20 mouse cellular contexts compared by ENCODE assay signal in the genomic region with DNA sequence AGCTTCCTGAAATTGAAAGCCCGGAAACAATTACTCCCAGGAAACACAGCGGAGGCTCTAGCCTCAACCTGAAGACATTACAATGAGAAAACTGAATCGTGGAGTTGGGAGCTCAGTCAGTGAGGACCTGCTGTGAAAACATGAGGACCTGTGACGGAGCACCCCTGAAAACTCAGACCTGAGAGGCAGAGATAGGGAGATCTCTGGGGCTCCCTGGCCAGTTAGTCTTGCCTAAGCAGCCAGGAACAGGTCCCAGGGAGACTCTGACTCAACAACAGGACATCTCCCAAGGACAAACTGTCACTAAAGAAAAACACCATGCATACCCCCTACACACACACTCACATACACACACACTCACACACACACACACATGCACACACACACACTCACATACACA. TPM values are rescaled to one million over a fixed set of nuclear protein-coding genes. Genes with fewer than 3 reads are reported as not detected.
DNase-seq lines count a peak whose midpoint lies in the region; ATAC-seq lines count a peak whose summit lies in the region.
"Had no signal": no experiment of that assay in that cellular context is flagged by ENCODE, and none has a peak within 500 bp of the region (broad histone marks: within the 10 kb centered on the region; RNA-seq: fewer than 3 reads in every experiment).

No protein-coding gene starts in this region.

- H3K36me3 ChIP-seq in hindbrain, embryonic 15.5 days = no peaks in the 10 kb centered on the region
- no peaks in the 10 kb centered on the region for H3K36me3 ChIP-seq in hindbrain, embryonic 14.5 days (replicated peaks; ENCODE audit: control insufficient read depth, insufficient read depth)
- H3K36me3 ChIP-seq in liver, embryonic 11.5 days (ENCODE audit: control insufficient read depth, insufficient read depth, low read length) = no peaks in the 10 kb centered on the region
- no peaks in the 10 kb centered on the region for H3K36me3 ChIP-seq in liver, embryonic 12.5 days
- H3K36me3 ChIP-seq in liver, embryonic 16.5 days (ENCODE audit: control insufficient read depth, insufficient read depth) = no peaks in the 10 kb centered on the region
- H3K36me3 ChIP-seq in forebrain, embryonic 12.5 days (replicated peaks) = no peaks in the 10 kb centered on the region
- H3K36me3 ChIP-seq: embryonic facial prominence, embryonic 15.5 days; forebrain, embryonic 10.5 days; hindbrain, embryonic 10.5 days had no signal

- H3K4me1 ChIP-seq in hindbrain, embryonic 15.5 days (replicated peaks) = no peaks in the 10 kb centered on the region; the same call in none of the 2 replicates
- no peaks in the 10 kb centered on the region for H3K4me1 ChIP-seq in hindbrain, embryonic 14.5 days (replicated peaks; ENCODE audit: control insufficient read depth, insufficient read depth, low read length)
- H3K4me1 ChIP-seq in liver, embryonic 11.5 days (replicated peaks; ENCODE audit: control insufficient read depth, insufficient read depth, low read length) = peaks cover 29% of the 10 kb centered on the region
- H3K4me1 ChIP-seq in liver, embryonic 12.5 days = peaks cover 47% of the 10 kb centered on the region
- H3K4me1 ChIP-seq in liver, embryonic 16.5 days (ENCODE audit: control insufficient read depth, low read depth, low read length) = peaks cover 18% of the 10 kb centered on the region
- H3K4me1 ChIP-seq in forebrain, embryonic 12.5 days = no peaks in the 10 kb centered on the region
- H3K4me1 ChIP-seq: embryonic facial prominence, embryonic 15.5 days; forebrain, embryonic 10.5 days; hindbrain, embryonic 10.5 days had no signal

- H3K9me3 ChIP-seq in hindbrain, embryonic 15.5 days = no peaks in the 10 kb centered on the region
- H3K9me3 ChIP-seq in hindbrain, embryonic 14.5 days (ENCODE audit: control insufficient read depth, low read length) = no peaks in the 10 kb centered on the region
- H3K9me3 ChIP-seq in liver, embryonic 11.5 days (ENCODE audit: control insufficient read depth, low read length) = no peaks in the 10 kb centered on the region
- H3K9me3 ChIP-seq in liver, embryonic 12.5 days (replicated peaks) = no peaks in the 10 kb centered on the region
- no peaks in the 10 kb centered on the region for H3K9me3 ChIP-seq in liver, embryonic 16.5 days (replicated peaks; ENCODE audit: control insufficient read depth, low read length)
- no peaks in the 10 kb centered on the region for H3K9me3 ChIP-seq in forebrain, embryonic 12.5 days
- H3K9me3 ChIP-seq: embryonic facial prominence, embryonic 15.5 days; forebrain, embryonic 10.5 days; hindbrain, embryonic 10.5 days had no signal

- ATAC-seq in hindbrain, embryonic 15.5 days (ENCODE audit: low FRiP score, low read depth) = no peak
- ATAC-seq in hindbrain, embryonic 14.5 days (ENCODE audit: low FRiP score) = no peak
- ATAC-seq in liver, embryonic 11.5 days (replicated peaks; ENCODE audit: low FRiP score) = 0 out of 2 replicates have a peak, but pooled peaks have one; percentile 36
- ATAC-seq in liver, embryonic 12.5 days = peak; percentile 63; the same call in 1 of the 2 replicates
- ATAC-seq in liver, embryonic 16.5 days (ENCODE audit: low read depth) = 0 out of 2 replicates have a peak, but pooled peaks have one; percentile 21
- no peak for ATAC-seq in forebrain, embryonic 12.5 days (ENCODE audit: low FRiP score)
- ATAC-seq: forebrain, embryonic 16.5 days had no signal

- DNase-seq in hindbrain, embryonic 14.5 days (ENCODE audit: low spot score) = no peak
- DNase-seq in liver, embryonic 11.5 days (ENCODE audit: low spot score) = no peak
- DNase-seq in liver = no peak
- DNase-seq in retina, postnatal 1 day = no peak
- DNase-seq: adrenal gland, adult 2 months; adrenal gland, postnatal 25 days; cerebellum, adult 2 months; cerebellum, postnatal 10 days; embryo, embryonic 11 days; gastrocnemius, postnatal 10 days; heart, adult 18-20 months had no signal

- 59% methylated on average over 4 of the region's 4 CpGs for WGBS in hindbrain, embryonic 15.5 days
- WGBS in hindbrain, embryonic 14.5 days = 62% methylated on average over 4 of the region's 4 CpGs
- WGBS in liver, embryonic 11.5 days = 38% methylated on average over 4 of the region's 4 CpGs
- WGBS in liver, embryonic 12.5 days (ENCODE audit: insufficient replicate concordance) = 18% methylated on average over 4 of the region's 4 CpGs
- 11% methylated on average over 4 of the region's 4 CpGs for WGBS in liver, embryonic 16.5 days (ENCODE audit: insufficient replicate concordance)
- WGBS in forebrain, embryonic 12.5 days = 79% methylated on average over 4 of the region's 4 CpGs

- no peaks in the 10 kb centered on the region for H3K27me3 ChIP-seq in hindbrain, embryonic 15.5 days
- H3K27me3 ChIP-seq in hindbrain, embryonic 14.5 days (ENCODE audit: control insufficient read depth, insufficient read depth, low read length) = no peaks in the 10 kb centered on the region
- no peaks in the 10 kb centered on the region for H3K27me3 ChIP-seq in liver, embryonic 11.5 days (replicated peaks; ENCODE audit: control insufficient read depth, insufficient read depth, low read length)
- H3K27me3 ChIP-seq in liver, embryonic 12.5 days (replicated peaks) = no peaks in the 10 kb centered on the region
- H3K27me3 ChIP-seq in liver, embryonic 16.5 days (ENCODE audit: control insufficient read depth, insufficient read depth, low read depth, low read length) = no peaks in the 10 kb centered on the region; the same call in 1 of the 2 replicates
- 0 out of 2 replicates have a peak, but pooled peaks cover 2% of the 10 kb centered on the region for H3K27me3 ChIP-seq in forebrain, embryonic 12.5 days
- H3K27me3 ChIP-seq: embryonic facial prominence, embryonic 15.5 days had no signal

- no peak overlapping the region for H3K9ac ChIP-seq in hindbrain, embryonic 15.5 days
- no peak overlapping the region for H3K9ac ChIP-seq in hindbrain, embryonic 14.5 days
- H3K9ac ChIP-seq in liver, embryonic 11.5 days (ENCODE audit: low read depth, low read length) = no peak overlapping the region
- peak overlapping the region; percentile 5; the same call in 1 of the 2 replicates for H3K9ac ChIP-seq in liver, embryonic 12.5 days
- no peak overlapping the region for H3K9ac ChIP-seq in liver, embryonic 16.5 days (ENCODE audit: low read depth, low read length)
- no peak overlapping the region for H3K9ac ChIP-seq in forebrain, embryonic 12.5 days
- H3K9ac ChIP-seq: embryonic facial prominence, embryonic 15.5 days had no signal

- 0 out of 2 replicates have a peak overlapping the region, but pooled peaks have one; percentile 20 for H3K27ac ChIP-seq in hindbrain, embryonic 15.5 days (replicated peaks)
- no peak overlapping the region for H3K27ac ChIP-seq in hindbrain, embryonic 14.5 days
- no peak overlapping the region for H3K27ac ChIP-seq in liver, embryonic 11.5 days (ENCODE audit: low read depth, low read length)
- no peak overlapping the region for H3K27ac ChIP-seq in liver, embryonic 12.5 days
- no peak overlapping the region for H3K27ac ChIP-seq in liver, embryonic 16.5 days (ENCODE audit: low read length)
- no peak overlapping the region for H3K27ac ChIP-seq in forebrain, embryonic 12.5 days
- H3K27ac ChIP-seq: embryonic facial prominence, embryonic 15.5 days; forebrain, embryonic 10.5 days; hindbrain, embryonic 10.5 days had no signal

- no peak overlapping the region for H3K4me2 ChIP-seq in hindbrain, embryonic 15.5 days
- no peak overlapping the region for H3K4me2 ChIP-seq in hindbrain, embryonic 14.5 days (replicated peaks)
- peak overlapping the region; percentile 30; the same call in 1 of the 2 replicates for H3K4me2 ChIP-seq in liver, embryonic 11.5 days
- peak overlapping the region; percentile 46 for H3K4me2 ChIP-seq in liver, embryonic 12.5 days
- H3K4me2 ChIP-seq in liver, embryonic 16.5 days (ENCODE audit: low read depth, low read length) = peak overlapping the region; percentile 29; the same call in 1 of the 2 replicates
- no peak overlapping the region for H3K4me2 ChIP-seq in forebrain, embryonic 12.5 days
- H3K4me2 ChIP-seq: embryonic facial prominence, embryonic 15.5 days had no signal

- no peak overlapping the region for H3K4me3 ChIP-seq in hindbrain, embryonic 15.5 days
- H3K4me3 ChIP-seq in hindbrain, embryonic 14.5 days (replicated peaks; ENCODE audit: low read length) = no peak overlapping the region
- H3K4me3 ChIP-seq in liver, embryonic 11.5 days (ENCODE audit: low read depth, low read length) = no peak overlapping the region
- no peak overlapping the region for H3K4me3 ChIP-seq in liver, embryonic 12.5 days
- H3K4me3 ChIP-seq in liver, embryonic 16.5 days (ENCODE audit: low read depth, low read length) = no peak overlapping the region
- no peak overlapping the region for H3K4me3 ChIP-seq in forebrain, embryonic 12.5 days (replicated peaks)
- H3K4me3 ChIP-seq: embryonic facial prominence, embryonic 15.5 days; erythroblast, embryonic 14.5 days; forebrain, embryonic 10.5 days; hindbrain, embryonic 10.5 days had no signal

RNA-seq across cellular contexts. Expression of gene Sla2, which starts 11.4 kb away (rescaled TPM):
- 0.17 TPM in 1 of 2 replicates, not detected in the other for polyA plus RNA-seq in hindbrain, embryonic 15.5 days (2015; fragmentation: Nextera tagmentation; extraction: Ambion mirVana)
- 0.14 and 0.20 TPM in 2 replicates for polyA plus RNA-seq in hindbrain, embryonic 14.5 days (2014; fragmentation: Nextera tagmentation; extraction: Ambion mirVana)
- polyA plus RNA-seq in liver, embryonic 11.5 days (2014; fragmentation: Nextera tagmentation; extraction: Ambion mirVana) = 11.6 and 11.9 TPM in 2 replicates
- polyA plus RNA-seq in liver, embryonic 12.5 days (2016; fragmentation: Nextera tagmentation; extraction: Ambion mirVana) = 6.2 and 7.1 TPM in 2 replicates
- polyA plus RNA-seq in liver, embryonic 16.5 days (2015; fragmentation: Nextera tagmentation; extraction: Ambion mirVana) = 1.5 and 1.7 TPM in 2 replicates
- polyA plus RNA-seq in forebrain, embryonic 12.5 days (2016; fragmentation: Nextera tagmentation; extraction: Ambion mirVana) = 0.17 and 0.23 TPM in 2 replicates

RNA-seq across cellular contexts. Expression of gene Rab5if, which starts 35.4 kb away (rescaled TPM):
- polyA plus RNA-seq in hindbrain, embryonic 15.5 days (2015; fragmentation: Nextera tagmentation; extraction: Ambion mirVana) = 145 and 148 TPM in 2 replicates
- polyA plus RNA-seq in hindbrain, embryonic 14.5 days (2014; fragmentation: Nextera tagmentation; extraction: Ambion mirVana) = 174 and 176 TPM in 2 replicates
- polyA plus RNA-seq in liver, embryonic 11.5 days (2014; fragmentation: Nextera tagmentation; extraction: Ambion mirVana) = 247 and 278 TPM in 2 replicates
- polyA plus RNA-seq in liver, embryonic 12.5 days (2016; fragmentation: Nextera tagmentation; extraction: Ambion mirVana) = 250 and 266 TPM in 2 replicates
- polyA plus RNA-seq in liver, embryonic 16.5 days (2015; fragmentation: Nextera tagmentation; extraction: Ambion mirVana) = 112 and 117 TPM in 2 replicates
- polyA plus RNA-seq in forebrain, embryonic 12.5 days (2016; fragmentation: Nextera tagmentation; extraction: Ambion mirVana) = 170 and 173 TPM in 2 replicates

RNA-seq across cellular contexts. Expression of gene 4930518I15Rik, which starts 40.6 kb away (rescaled TPM):
- polyA plus RNA-seq in hindbrain, embryonic 15.5 days (2015; fragmentation: Nextera tagmentation; extraction: Ambion mirVana) = 9.1 TPM in 2 replicates
- 4.0 and 5.4 TPM in 2 replicates for polyA plus RNA-seq in hindbrain, embryonic 14.5 days (2014; fragmentation: Nextera tagmentation; extraction: Ambion mirVana)
- 3.6 and 5.1 TPM in 2 replicates for polyA plus RNA-seq in liver, embryonic 11.5 days (2014; fragmentation: Nextera tagmentation; extraction: Ambion mirVana)
- polyA plus RNA-seq in liver, embryonic 12.5 days (2016; fragmentation: Nextera tagmentation; extraction: Ambion mirVana) = 2.5 and 2.7 TPM in 2 replicates
- polyA plus RNA-seq in liver, embryonic 16.5 days (2015; fragmentation: Nextera tagmentation; extraction: Ambion mirVana) = 2.1 and 2.6 TPM in 2 replicates
- 8.6 and 11.8 TPM in 2 replicates for polyA plus RNA-seq in forebrain, embryonic 12.5 days (2016; fragmentation: Nextera tagmentation; extraction: Ambion mirVana)

RNA-seq across cellular contexts. Expression of gene Tgif2, which starts 58.6 kb away (rescaled TPM):
- 21.3 and 22.6 TPM in 2 replicates for polyA plus RNA-seq in hindbrain, embryonic 15.5 days (2015; fragmentation: Nextera tagmentation; extraction: Ambion mirVana)
- polyA plus RNA-seq in hindbrain, embryonic 14.5 days (2014; fragmentation: Nextera tagmentation; extraction: Ambion mirVana) = 18.9 and 21.5 TPM in 2 replicates
- polyA plus RNA-seq in liver, embryonic 11.5 days (2014; fragmentation: Nextera tagmentation; extraction: Ambion mirVana) = 33.3 and 40.0 TPM in 2 replicates
- polyA plus RNA-seq in liver, embryonic 12.5 days (2016; fragmentation: Nextera tagmentation; extraction: Ambion mirVana) = 15.4 and 16.2 TPM in 2 replicates
- 5.1 and 5.4 TPM in 2 replicates for polyA plus RNA-seq in liver, embryonic 16.5 days (2015; fragmentation: Nextera tagmentation; extraction: Ambion mirVana)
- polyA plus RNA-seq in forebrain, embryonic 12.5 days (2016; fragmentation: Nextera tagmentation; extraction: Ambion mirVana) = 88.3 and 89.3 TPM in 2 replicates

Comparison
In these comparisons a context has a peak if more than half of its experiments do, and no peak if none do; other contexts are left out.
1. ATAC-seq: peak in liver, embryonic 11.5 days (single experiment), liver, embryonic 12.5 days (single experiment) and liver, embryonic 16.5 days (single experiment); none in hindbrain, embryonic 15.5 days (single experiment), hindbrain, embryonic 14.5 days (single experiment) and forebrain, embryonic 12.5 days (single experiment).
2. H3K4me2 ChIP-seq: peak in liver, embryonic 11.5 days (single experiment), liver, embryonic 12.5 days (single experiment) and liver, embryonic 16.5 days (single experiment); none in hindbrain, embryonic 15.5 days (single experiment), hindbrain, embryonic 14.5 days (single experiment) and forebrain, embryonic 12.5 days (single experiment).